Mouse (Mus musculus) neural tube, embryonic 14.5 days (tissue): ENCODE results near the gene Kctd19. TPM values are rescaled to one million over a fixed set of nuclear protein-coding genes. Genes with fewer than 3 reads are reported as not detected.

Experiments used
- polyA plus RNA-seq: library from polyadenylated mRNA; unstranded; fragments of >200 nt; fragmentation: Nextera tagmentation; extraction: Ambion mirVana; gene quantifications from 2 replicates; pipeline ENCODE4 v1.2.1, GENCODE M21; 2014

Gene Kctd19
- polyA plus RNA-seq, 1 experiment from 2014 or later: not detected

Other genes starting within 250 kb of the Kctd19 start
- 32.4 and 56.8 TPM in 2 replicates for gene Cbfb, start 242.8 kb downstream of the Kctd19 start, polyA plus RNA-seq
- 35.7 and 36.8 TPM in 2 replicates for gene D230025D16Rik, start 188.4 kb downstream of the Kctd19 start, polyA plus RNA-seq
- gene B3gnt9, start 158.3 kb downstream of the Kctd19 start, polyA plus RNA-seq: 6.2 and 8.3 TPM in 2 replicates
- 13.1 and 18.8 TPM in 2 replicates for gene Tradd, start 148.9 kb downstream of the Kctd19 start, polyA plus RNA-seq
- 0.96 and 1.8 TPM in 2 replicates for gene Fbxl8, start 148.9 kb downstream of the Kctd19 start, polyA plus RNA-seq
- gene Hsf4, start 143.7 kb downstream of the Kctd19 start, polyA plus RNA-seq: 0.66 and 0.71 TPM in 2 replicates
- gene Nol3, start 137.4 kb downstream of the Kctd19 start, polyA plus RNA-seq: 5.5 and 5.9 TPM in 2 replicates
- gene 4931428F04Rik, start 123.6 kb downstream of the Kctd19 start, polyA plus RNA-seq: 84.6 and 118 TPM in 2 replicates
- 8.0 and 12.5 TPM in 2 replicates for gene Exoc3l, start 117.4 kb downstream of the Kctd19 start, polyA plus RNA-seq
- 46.4 and 49.7 TPM in 2 replicates for gene E2f4, start 115.8 kb downstream of the Kctd19 start, polyA plus RNA-seq
- 0.77 and 1.3 TPM in 2 replicates for gene Elmo3, start 107.9 kb downstream of the Kctd19 start, polyA plus RNA-seq
- gene Lrrc29, start 87.2 kb downstream of the Kctd19 start, polyA plus RNA-seq: 0.85 and 0.95 TPM in 2 replicates
- gene Tmem208, start 87.1 kb downstream of the Kctd19 start, polyA plus RNA-seq: 135 and 150 TPM in 2 replicates
- 0.88 and 0.91 TPM in 2 replicates for gene Fhod1, start 65.5 kb downstream of the Kctd19 start, polyA plus RNA-seq
- 10.5 and 13.2 TPM in 2 replicates for gene Slc9a5, start 64.7 kb downstream of the Kctd19 start, polyA plus RNA-seq
- 2.3 and 2.6 TPM in 2 replicates for gene Plekhg4, start 40.2 kb downstream of the Kctd19 start, polyA plus RNA-seq
- gene Lrrc36, start 69 bp upstream of the Kctd19 start, polyA plus RNA-seq: 0.16 and 0.43 TPM in 2 replicates
- 189 and 259 TPM in 2 replicates for gene Tppp3, start 58.0 kb upstream of the Kctd19 start, polyA plus RNA-seq
- 27.9 and 32.5 TPM in 2 replicates for gene Zdhhc1, start 83.4 kb upstream of the Kctd19 start, polyA plus RNA-seq
- 0.94 and 1.2 TPM in 2 replicates for gene Hsd11b2, start 105.3 kb upstream of the Kctd19 start, polyA plus RNA-seq
- 235 and 254 TPM in 2 replicates for gene Atp6v0d1, start 152.5 kb upstream of the Kctd19 start, polyA plus RNA-seq
- 25.8 and 29.6 TPM in 2 replicates for gene Ripor1, start 191.8 kb upstream of the Kctd19 start, polyA plus RNA-seq
- gene Ctcf, start 223.1 kb upstream of the Kctd19 start, polyA plus RNA-seq: 81.3 and 85.6 TPM in 2 replicates
- 0.71 and 1.3 TPM in 2 replicates for gene Agrp, start 223.9 kb upstream of the Kctd19 start, polyA plus RNA-seq